Mouse (Mus musculus): ENCODE measurements around the gene Hivep3.

GRCm38 (mm10) chr4:119843294-119843693 is 109.7 kb downstream of the Hivep3 start:
- TF ChIP-seq CTCF (IDR thresholded peaks at IDR 0.05; ENCODE audit: control insufficient read depth, insufficient read depth, insufficient replicate concordance, low read depth, low read length) (no peak), POLR2A (IDR thresholded peaks at IDR 0.05; ENCODE audit: control insufficient read depth, low read depth, low read length) (no peak)
